8 mouse cellular contexts compared by ENCODE assay signal in the genomic region with DNA sequence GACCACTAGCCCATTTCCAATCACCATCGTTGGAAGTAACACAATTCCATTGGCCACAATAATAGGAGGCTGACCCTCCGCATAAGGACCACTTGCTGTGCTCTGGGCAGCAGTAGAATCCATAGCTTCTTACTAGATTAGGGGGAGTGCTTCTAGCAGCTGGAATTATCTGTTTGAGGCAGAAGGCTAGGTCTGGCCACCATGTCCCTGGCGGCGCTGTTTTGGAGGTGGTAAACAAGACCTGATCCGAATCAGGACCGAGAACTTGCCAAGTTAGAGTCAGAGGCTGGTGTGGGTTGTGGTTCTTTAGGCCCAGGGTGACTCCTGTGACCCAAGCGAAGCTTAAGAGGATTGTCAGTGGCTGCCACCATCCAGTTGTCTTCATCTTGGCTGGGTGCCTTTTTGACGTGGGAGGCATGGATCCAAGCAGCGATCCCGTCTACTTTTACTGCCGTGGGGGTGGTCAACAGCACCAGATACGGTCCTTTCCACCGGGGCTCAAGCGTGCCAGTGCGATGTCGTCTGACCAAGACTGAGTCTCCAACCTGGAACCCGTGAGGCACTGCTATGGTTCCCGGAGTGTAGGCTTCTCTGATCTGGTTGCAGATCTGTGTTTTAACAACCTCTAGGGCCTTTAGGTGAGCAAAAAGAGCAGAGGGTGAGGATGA. TPM values are rescaled to one million over a fixed set of nuclear protein-coding genes. Genes with fewer than 3 reads are reported as not detected.
DNase-seq lines count a peak whose midpoint lies in the region; ATAC-seq and TF ChIP-seq lines count a peak whose summit lies in the region.

No protein-coding gene starts in this region.

- H3K4me1 ChIP-seq in hindbrain, embryonic 10.5 days (replicated peaks), result peaks cover 22% of the 10 kb centered on the region
- peaks cover 35% of the 10 kb centered on the region for H3K4me1 ChIP-seq in liver, embryonic 13.5 days (replicated peaks)
- H3K4me1 ChIP-seq in stomach, postnatal 0 days (replicated peaks; ENCODE audit: control insufficient read depth, insufficient read depth), result no peaks in the 10 kb centered on the region

- WGBS in hindbrain, embryonic 10.5 days, result 96% methylated on average over 18 of the region's 18 CpGs
- WGBS in liver, embryonic 13.5 days (ENCODE audit: insufficient replicate concordance), result 87% methylated on average over 18 of the region's 18 CpGs
- WGBS in stomach, postnatal 0 days, result 95% methylated on average over 18 of the region's 18 CpGs

- peaks cover 46% of the 10 kb centered on the region for H3K9me3 ChIP-seq in hindbrain, embryonic 10.5 days
- peaks cover 7% of the 10 kb centered on the region; the same call in 1 of the 2 replicates for H3K9me3 ChIP-seq in liver, embryonic 13.5 days (replicated peaks)
- H3K9me3 ChIP-seq in stomach, postnatal 0 days (ENCODE audit: control insufficient read depth, low read length), result peaks cover 4% of the 10 kb centered on the region

- no peak for TF ChIP-seq EP300 in stomach, postnatal 0 days (optimal IDR thresholded peaks at IDR 0.05)

- H3K4me3 ChIP-seq in hindbrain, embryonic 10.5 days, result peak overlapping the region; percentile 89
- H3K4me3 ChIP-seq in liver, embryonic 13.5 days (replicated peaks), result peak overlapping the region; percentile 94
- no peak overlapping the region; the same call in 1 of the 2 replicates for H3K4me3 ChIP-seq in stomach, postnatal 0 days (ENCODE audit: low read depth, low read length)

- no peak for ATAC-seq in liver, embryonic 13.5 days (ENCODE audit: low read depth)
- ATAC-seq in stomach, postnatal 0 days (ENCODE audit: low FRiP score, low TSS enrichment), result no peak

- H3K9ac ChIP-seq in liver, embryonic 13.5 days, result peak overlapping the region; percentile 77
- no peak overlapping the region for H3K9ac ChIP-seq in stomach, postnatal 0 days (ENCODE audit: low read length)

- peaks cover 69% of the 10 kb centered on the region for H3K36me3 ChIP-seq in hindbrain, embryonic 10.5 days
- H3K36me3 ChIP-seq in liver, embryonic 13.5 days, result peaks cover 36% of the 10 kb centered on the region
- 0 out of 2 replicates have a peak, but pooled peaks cover 2% of the 10 kb centered on the region for H3K36me3 ChIP-seq in stomach, postnatal 0 days (ENCODE audit: control insufficient read depth, insufficient read depth, low read length)

- DNase-seq in kidney, adult 8-10 months, result peak; percentile 2 to 4
- no peak for DNase-seq in kidney, adult 11 months
- peak; percentile 10 for DNase-seq in ES-CJ7 (ENCODE audit: low read depth, low spot score)
- DNase-seq in cerebellum, postnatal 36 days, result peak; percentile 16 to 23
- DNase-seq in hindbrain, embryonic 10.5 days (ENCODE audit: low spot score), result no peak
- DNase-seq in liver, embryonic 13.5 days, result peak; percentile 13
- no peak for DNase-seq in stomach, postnatal 0 days (ENCODE audit: low spot score)
- DNase-seq in frontal cortex, postnatal 36 days (ENCODE audit: low spot score in 2 of 2), result no peak

- no peak for TF ChIP-seq CTCF in stomach, postnatal 0 days (IDR thresholded peaks at IDR 0.05; ENCODE audit: low read depth)

- H3K27ac ChIP-seq in hindbrain, embryonic 10.5 days, result peak overlapping the region; percentile 91; the same call in 1 of the 2 replicates
- H3K27ac ChIP-seq in liver, embryonic 13.5 days, result peak overlapping the region; percentile 73
- H3K27ac ChIP-seq in stomach, postnatal 0 days (replicated peaks), result no peak overlapping the region

- no peaks in the 10 kb centered on the region for H3K27me3 ChIP-seq in hindbrain, embryonic 10.5 days (ENCODE audit: insufficient read depth, poor library complexity, severe bottlenecking)
- no peaks in the 10 kb centered on the region for H3K27me3 ChIP-seq in liver, embryonic 13.5 days
- H3K27me3 ChIP-seq in stomach, postnatal 0 days (ENCODE audit: control insufficient read depth, insufficient read depth, low read length), result no peaks in the 10 kb centered on the region

- H3K4me2 ChIP-seq in liver, embryonic 13.5 days, result peak overlapping the region; percentile 81
- H3K4me2 ChIP-seq in stomach, postnatal 0 days (replicated peaks; ENCODE audit: low read depth), result peak overlapping the region; percentile 95

RNA-seq across cellular contexts. Expression of a gene that starts 1.1 kb away (rescaled TPM):
- 33.5 and 47.2 TPM in 2 replicates for polyA plus RNA-seq in hindbrain, embryonic 10.5 days (2016; fragmentation: Nextera tagmentation; extraction: Ambion mirVana)
- polyA plus RNA-seq in liver, embryonic 13.5 days (2015; fragmentation: Nextera tagmentation; extraction: Ambion mirVana), result 44.1 and 58.2 TPM in 2 replicates
- polyA plus RNA-seq in stomach, postnatal 0 days (2015; fragmentation: Nextera tagmentation; extraction: Ambion mirVana), result 7.7 and 7.8 TPM in 2 replicates

Comparison
In these comparisons a context has a peak if more than half of its experiments do, and no peak if none do; other contexts are left out.
1. DNase-seq: peak in kidney, adult 8-10 months (2 of 2), ES-CJ7 (single experiment), cerebellum, postnatal 36 days (2 of 2) and liver, embryonic 13.5 days (single experiment); none in kidney, adult 11 months (single experiment), hindbrain, embryonic 10.5 days (single experiment), stomach, postnatal 0 days (single experiment) and frontal cortex, postnatal 36 days (0 of 2).